Mouse (Mus musculus) testis, postnatal 14 days (tissue): ENCODE data around the gene Tmem131.

Experiments used
- DNase-seq: peaks from one replicate; pipeline ENCODE4 v3.0.0; 2021; ENCODE audit warnings: low spot score

Gene Tmem131

GRCm38 (mm10) chr1:36938348-36938747 lies 5.1 kb downstream of the Tmem131 start:
- no peak for DNase-seq

GRCm38 (mm10) chr1:36937648-36938047 lies 5.8 kb downstream of the Tmem131 start:
- no peak for DNase-seq

- no peak for DNase-seq
These were observed 6.5 kb downstream of the Tmem131 start for GRCm38 (mm10) chr1:36937015-36937414.

- DNase-seq = no peak
These were observed 6.9 kb downstream of the Tmem131 start for GRCm38 (mm10) chr1:36936567-36936966.

- no peak for DNase-seq
These were observed 8.7 kb downstream of the Tmem131 start for GRCm38 (mm10) chr1:36934778-36935177.

- no peak for DNase-seq
These were observed 9.4 kb downstream of the Tmem131 start for GRCm38 (mm10) chr1:36933965-36934585.

GRCm38 (mm10) chr1:36932231-36932630 lies 11.2 kb downstream of the Tmem131 start:
- DNase-seq = no peak

GRCm38 (mm10) chr1:36930911-36931310 lies 12.6 kb downstream of the Tmem131 start:
- no peak for DNase-seq

GRCm38 (mm10) chr1:36929996-36930395 lies 13.5 kb downstream of the Tmem131 start:
- no peak for DNase-seq

GRCm38 (mm10) chr1:36928357-36929330 lies 14.8 kb downstream of the Tmem131 start:
- no peak for DNase-seq

- no peak for DNase-seq
These were observed 15.9 kb downstream of the Tmem131 start for GRCm38 (mm10) chr1:36927569-36927968.

GRCm38 (mm10) chr1:36926738-36927137 lies 16.7 kb downstream of the Tmem131 start:
- no peak for DNase-seq

- DNase-seq = no peak
These were observed 17.2 kb downstream of the Tmem131 start for GRCm38 (mm10) chr1:36926246-36926645.

- no peak for DNase-seq
These were observed 17.7 kb downstream of the Tmem131 start for GRCm38 (mm10) chr1:36925781-36926180.

GRCm38 (mm10) chr1:36924853-36925252 lies 18.6 kb downstream of the Tmem131 start:
- no peak for DNase-seq

GRCm38 (mm10) chr1:36923911-36924310 lies 19.6 kb downstream of the Tmem131 start:
- no peak for DNase-seq

- DNase-seq = no peak
These were observed 20.6 kb downstream of the Tmem131 start for GRCm38 (mm10) chr1:36922623-36923421.

GRCm38 (mm10) chr1:36921614-36922393 lies 21.7 kb downstream of the Tmem131 start:
- DNase-seq = no peak

- DNase-seq = peak; percentile 37
These were observed 22.7 kb downstream of the Tmem131 start for GRCm38 (mm10) chr1:36920726-36921125.

- DNase-seq = peak; percentile 80
These were observed 23.2 kb downstream of the Tmem131 start for GRCm38 (mm10) chr1:36920154-36920716.

GRCm38 (mm10) chr1:36919728-36920127 lies 23.7 kb downstream of the Tmem131 start:
- no peak for DNase-seq
